Mouse (Mus musculus) left cerebral cortex, postnatal 25 days (tissue): ENCODE data around the gene Surf4. TPM values are rescaled to one million over a fixed set of nuclear protein-coding genes. Genes with fewer than 3 reads are reported as not detected.

ENCODE experiments used
- DNase-seq, 2 experiments: peaks; one replicate each; pipeline ENCODE4 v3.0.0; 2022; ENCODE audit warnings: low spot score in 2 of 2, mixed read lengths in 1 of 2
- intact Hi-C: fragments of 180-260 bp; cut with DNase I; formaldehyde crosslinking; loops from one replicate; pipeline ENCODE4 v1.15.1; 2025
- total RNA-seq, 2 experiments: library from RNA; stranded (reverse); gene quantifications; 2 replicates each; pipeline ENCODE4 v1.2.3; 2021

Gene Surf4
- total RNA-seq, 2 experiments from 2014 or later = 51.1 to 56.4 TPM

- intact Hi-C loops = loop anchor here (1.0 to 5.0 kb wide), 2 partner anchors 32 to 80 kb away; partner anchors contain the start of gene Rexo4
- DNase-seq = no peak
Observed at GRCm38 (mm10) chr2:26932473-26933303, 1.0 kb downstream of the Surf4 start.

GRCm38 (mm10) chr2:26930390-26930789, 3.3 kb downstream of the Surf4 start:
- peak; percentile 59 to 85 for DNase-seq
- intact Hi-C loops = loop anchor here (2.0 to 5.0 kb wide), 3 partner anchors 82 to 306 kb away; no protein-coding TSS in a partner anchor

- DNase-seq = no peak
- intact Hi-C loops = no loop called here
Observed at GRCm38 (mm10) chr2:26927745-26928476, 5.8 kb downstream of the Surf4 start.

GRCm38 (mm10) chr2:26921784-26922183, 11.9 kb downstream of the Surf4 start:
- no peak for DNase-seq
- intact Hi-C loops = no loop called here

GRCm38 (mm10) chr2:26920190-26920855, 13.4 kb downstream of the Surf4 start:
- intact Hi-C loops = no loop called here
- no peak for DNase-seq

- intact Hi-C loops = loop anchor here (10.0 kb wide), 1 partner anchor 475 kb away; the partner anchor contains the start of gene Sec16a
- DNase-seq = no peak
Observed at GRCm38 (mm10) chr2:26919684-26920083, 14.0 kb downstream of the Surf4 start.

GRCm38 (mm10) chr2:26916738-26917137, 17.0 kb downstream of the Surf4 start:
- DNase-seq = no peak
- intact Hi-C loops = loop anchor here (10.0 kb wide), 1 partner anchor 472 kb away; the partner anchor contains the start of gene Sec16a

- intact Hi-C loops = loop anchor here (10.0 kb wide), 1 partner anchor 471 kb away; the partner anchor contains the start of gene Sec16a
- peak; percentile 88 to 94 for DNase-seq
Observed at GRCm38 (mm10) chr2:26915927-26916728, 17.6 kb downstream of the Surf4 start, which contains the start of the genes Surf2 and Surf1. Surf2 (plus strand) TSS chr2:26916367. Surf1 (minus strand) TSS chr2:26916530.

- intact Hi-C loops = loop anchor here (5.0 to 10.0 kb wide), 3 partner anchors 98 to 470 kb away; partner anchors contain the start of genes Sec16a and Slc2a6
- no peak for DNase-seq
Observed at GRCm38 (mm10) chr2:26914148-26914941, 19.4 kb downstream of the Surf4 start.

- intact Hi-C loops = loop anchor here (5.0 to 10.0 kb wide), 3 partner anchors 99 to 469 kb away; partner anchors contain the start of genes Sec16a and Slc2a6
Observed at GRCm38 (mm10) chr2:26913416-26914147, 20.1 kb downstream of the Surf4 start.

GRCm38 (mm10) chr2:26912253-26912770, 21.4 kb downstream of the Surf4 start:
- DNase-seq = no peak
- intact Hi-C loops = loop anchor here (5.0 to 10.0 kb wide), 3 partner anchors 100 to 468 kb away; partner anchors contain the start of genes Sec16a and Slc2a6

More at GRCm38 (mm10) chr2:26913416-26914147, 20.1 kb downstream of the Surf4 start:
- DNase-seq = no peak

GRCm38 (mm10) chr2:26910994-26911765, 22.5 kb downstream of the Surf4 start:
- intact Hi-C loops = loop anchor here (5.0 to 10.0 kb wide), 3 partner anchors 101 to 466 kb away; partner anchors contain the start of genes Sec16a and Slc2a6
- no peak for DNase-seq

- intact Hi-C loops = loop anchor here (5.0 to 10.0 kb wide), 3 partner anchors 102 to 466 kb away; partner anchors contain the start of genes Sec16a and Slc2a6
- peak; percentile 99 to 100 for DNase-seq
Observed at GRCm38 (mm10) chr2:26910124-26910993, 23.4 kb downstream of the Surf4 start, which contains the start of the genes Med22 and Rpl7a. Med22 (minus strand) TSS chr2:26910677. Rpl7a (plus strand) TSS chr2:26910764.

GRCm38 (mm10) chr2:26909387-26909784, 24.3 kb downstream of the Surf4 start:
- intact Hi-C loops = loop anchor here (10.0 kb wide), 1 partner anchor 595 kb away; the partner anchor contains the start of gene Gpsm1
- DNase-seq = no peak
